In genomic region chr5:145230641-145231040, GRCm38 (mm10) we compare ENCODE assay signal across 9 mouse cellular contexts. TPM values are rescaled to one million over a fixed set of nuclear protein-coding genes. Genes with fewer than 3 reads are reported as not detected.
DNase-seq lines count a peak whose midpoint lies in the region; ATAC-seq lines count a peak whose summit lies in the region.
"Had no signal": no experiment of that assay in that cellular context is flagged by ENCODE, and none has a peak within 500 bp of the region (broad histone marks: within the 10 kb centered on the region; RNA-seq: fewer than 3 reads in every experiment).

No protein-coding gene starts in this region.

- DNase-seq in heart, adult 11 months = no peak
- DNase-seq in embryonic facial prominence, embryonic 14.5 days (ENCODE audit: low spot score) = no peak
- DNase-seq in kidney, adult 9 months = peak; percentile 50
- no peak for DNase-seq in midbrain, embryonic 14.5 days
- no peak for DNase-seq in Muller cell, postnatal 12 days (ENCODE audit: inconsistent ontology term)
- DNase-seq in layer of hippocampus, postnatal 10 days (ENCODE audit: low spot score in 2 of 2) = no peak
- DNase-seq in cerebellum, postnatal 36 days = no peak
- DNase-seq: cerebellum, adult 11 months had no signal

- no peaks in the 10 kb centered on the region for H3K27me3 ChIP-seq in heart, embryonic 13.5 days (replicated peaks)
- H3K27me3 ChIP-seq in embryonic facial prominence, embryonic 14.5 days (replicated peaks; ENCODE audit: control insufficient read depth, insufficient read depth, low read length) = no peaks in the 10 kb centered on the region
- no peaks in the 10 kb centered on the region for H3K27me3 ChIP-seq in midbrain, embryonic 14.5 days (ENCODE audit: control insufficient read depth, insufficient read depth, low read length)

- ATAC-seq in heart, embryonic 13.5 days (ENCODE audit: extremely low read depth, insufficient number of reproducible peaks, low FRiP score, low TSS enrichment) = no peak
- ATAC-seq in embryonic facial prominence, embryonic 14.5 days (ENCODE audit: low read depth) = no peak
- no peak for ATAC-seq in midbrain, embryonic 14.5 days (ENCODE audit: low FRiP score, low TSS enrichment)

- H3K9me3 ChIP-seq in heart, embryonic 13.5 days = no peaks in the 10 kb centered on the region
- H3K9me3 ChIP-seq in embryonic facial prominence, embryonic 14.5 days (ENCODE audit: control insufficient read depth, low read length) = no peaks in the 10 kb centered on the region
- H3K9me3 ChIP-seq in midbrain, embryonic 14.5 days (ENCODE audit: control insufficient read depth, low read length) = no peaks in the 10 kb centered on the region

- H3K9ac ChIP-seq in heart, embryonic 13.5 days = peak overlapping the region; percentile 100; the same call in 1 of the 2 replicates
- H3K9ac ChIP-seq in embryonic facial prominence, embryonic 14.5 days (ENCODE audit: low read depth, low read length) = no peak overlapping the region
- H3K9ac ChIP-seq in midbrain, embryonic 14.5 days (replicated peaks; ENCODE audit: low read length) = peak overlapping the region; percentile 97; the same call in 1 of the 2 replicates

- peaks cover 21% of the 10 kb centered on the region for H3K4me1 ChIP-seq in heart, embryonic 13.5 days
- H3K4me1 ChIP-seq in embryonic facial prominence, embryonic 14.5 days (ENCODE audit: control insufficient read depth, insufficient read depth, low read length) = peaks cover 8% of the 10 kb centered on the region; the same call in 1 of the 2 replicates
- peaks cover 5% of the 10 kb centered on the region for H3K4me1 ChIP-seq in midbrain, embryonic 14.5 days (ENCODE audit: control insufficient read depth, insufficient read depth, low read length)

- peak overlapping the region; percentile 99 for H3K4me3 ChIP-seq in heart, embryonic 13.5 days
- H3K4me3 ChIP-seq in embryonic facial prominence, embryonic 14.5 days (ENCODE audit: low read depth, low read length) = peak overlapping the region; percentile 99; the same call in 1 of the 2 replicates
- H3K4me3 ChIP-seq in midbrain, embryonic 14.5 days (replicated peaks; ENCODE audit: low read depth, low read length) = peak overlapping the region; percentile 99

- H3K36me3 ChIP-seq in heart, embryonic 13.5 days = peaks cover 24% of the 10 kb centered on the region
- H3K36me3 ChIP-seq in embryonic facial prominence, embryonic 14.5 days (ENCODE audit: control insufficient read depth, insufficient read depth, low read length) = peaks cover 17% of the 10 kb centered on the region
- peaks cover 25% of the 10 kb centered on the region for H3K36me3 ChIP-seq in midbrain, embryonic 14.5 days (ENCODE audit: control insufficient read depth, insufficient read depth, low read length)

- H3K4me2 ChIP-seq in heart, embryonic 13.5 days = peak overlapping the region; percentile 85
- peak overlapping the region; percentile 65; the same call in 1 of the 2 replicates for H3K4me2 ChIP-seq in embryonic facial prominence, embryonic 14.5 days (ENCODE audit: low read depth, low read length)
- peak overlapping the region; percentile 90 for H3K4me2 ChIP-seq in midbrain, embryonic 14.5 days (ENCODE audit: low read length)

- WGBS in heart, embryonic 13.5 days = 90% methylated on average over 4 of the region's 4 CpGs
- 81% methylated on average over 4 of the region's 4 CpGs for WGBS in embryonic facial prominence, embryonic 14.5 days
- WGBS in midbrain, embryonic 14.5 days = 89% methylated on average over 4 of the region's 4 CpGs

- H3K27ac ChIP-seq in heart, embryonic 13.5 days (replicated peaks) = peak overlapping the region; percentile 96
- no peak overlapping the region for H3K27ac ChIP-seq in embryonic facial prominence, embryonic 14.5 days (replicated peaks; ENCODE audit: low read depth, low read length)
- H3K27ac ChIP-seq in midbrain, embryonic 14.5 days (replicated peaks; ENCODE audit: low read depth, low read length) = no peak overlapping the region; the same call in 1 of the 2 replicates

RNA-seq across cellular contexts. Expression of gene Zfp655, which starts 0.9 kb away (rescaled TPM):
- polyA plus RNA-seq in heart, embryonic 13.5 days (2015; fragmentation: Nextera tagmentation; extraction: Ambion mirVana) = 26.0 and 30.0 TPM in 2 replicates
- polyA plus RNA-seq in embryonic facial prominence, embryonic 14.5 days (2014; fragmentation: Nextera tagmentation; extraction: Ambion mirVana) = 37.2 and 38.1 TPM in 2 replicates
- 41.6 and 44.4 TPM in 2 replicates for polyA plus RNA-seq in midbrain, embryonic 14.5 days (2014; fragmentation: Nextera tagmentation; extraction: Ambion mirVana)
- total RNA-seq in layer of hippocampus, postnatal 10 days (2021) = 10 to 100 TPM; 24.5 to 25.4 TPM

RNA-seq across cellular contexts. Expression of gene Zkscan5, which starts 26.3 kb away (rescaled TPM):
- polyA plus RNA-seq in heart, embryonic 13.5 days (2015; fragmentation: Nextera tagmentation; extraction: Ambion mirVana) = 9.5 and 10.9 TPM in 2 replicates
- 13.4 and 14.0 TPM in 2 replicates for polyA plus RNA-seq in embryonic facial prominence, embryonic 14.5 days (2014; fragmentation: Nextera tagmentation; extraction: Ambion mirVana)
- 13.5 and 17.9 TPM in 2 replicates for polyA plus RNA-seq in midbrain, embryonic 14.5 days (2014; fragmentation: Nextera tagmentation; extraction: Ambion mirVana)
- total RNA-seq in layer of hippocampus, postnatal 10 days (2021) = 10 to 100 TPM; 14.3 to 14.8 TPM

RNA-seq across cellular contexts. Expression of gene Zkscan14, which starts 29.0 kb away (rescaled TPM):
- polyA plus RNA-seq in heart, embryonic 13.5 days (2015; fragmentation: Nextera tagmentation; extraction: Ambion mirVana) = 6.8 and 6.9 TPM in 2 replicates
- polyA plus RNA-seq in embryonic facial prominence, embryonic 14.5 days (2014; fragmentation: Nextera tagmentation; extraction: Ambion mirVana) = 6.6 and 9.3 TPM in 2 replicates
- 13.9 and 16.4 TPM in 2 replicates for polyA plus RNA-seq in midbrain, embryonic 14.5 days (2014; fragmentation: Nextera tagmentation; extraction: Ambion mirVana)
- total RNA-seq in layer of hippocampus, postnatal 10 days (2021) = 1 to 10 TPM; 9.4 to 9.9 TPM

RNA-seq across cellular contexts. Expression of gene Atp5j2, which starts 38.8 kb away (rescaled TPM):
- 1,195 and 1,380 TPM in 2 replicates for polyA plus RNA-seq in heart, embryonic 13.5 days (2015; fragmentation: Nextera tagmentation; extraction: Ambion mirVana)
- polyA plus RNA-seq in embryonic facial prominence, embryonic 14.5 days (2014; fragmentation: Nextera tagmentation; extraction: Ambion mirVana) = 511 and 592 TPM in 2 replicates
- polyA plus RNA-seq in midbrain, embryonic 14.5 days (2014; fragmentation: Nextera tagmentation; extraction: Ambion mirVana) = 477 and 644 TPM in 2 replicates
- total RNA-seq in layer of hippocampus, postnatal 10 days (2021) = 100 to 1,000 TPM; 318 to 327 TPM

RNA-seq across cellular contexts. Expression of gene Zscan25, which starts 49.7 kb away (rescaled TPM):
- polyA plus RNA-seq in heart, embryonic 13.5 days (2015; fragmentation: Nextera tagmentation; extraction: Ambion mirVana) = 0.32 and 0.48 TPM in 2 replicates
- polyA plus RNA-seq in embryonic facial prominence, embryonic 14.5 days (2014; fragmentation: Nextera tagmentation; extraction: Ambion mirVana) = 0.45 and 0.63 TPM in 2 replicates
- 0.84 and 1.0 TPM in 2 replicates for polyA plus RNA-seq in midbrain, embryonic 14.5 days (2014; fragmentation: Nextera tagmentation; extraction: Ambion mirVana)
- total RNA-seq in layer of hippocampus, postnatal 10 days (2021) = 10 to 100 TPM; 14.7 to 17.5 TPM
